Mouse (Mus musculus): Measurements from ENCODE around the gene Ssx9. TPM values are rescaled to one million over a fixed set of nuclear protein-coding genes. Genes with fewer than 3 reads are reported as not detected.
"Not testable (repeated sequence)": the region's sequence is repeated elsewhere in the genome, so short reads cannot be mapped to it uniquely, and the experiment has no call there.

Gene Ssx9
- total RNA-seq (2021) = not detected

DNA sequence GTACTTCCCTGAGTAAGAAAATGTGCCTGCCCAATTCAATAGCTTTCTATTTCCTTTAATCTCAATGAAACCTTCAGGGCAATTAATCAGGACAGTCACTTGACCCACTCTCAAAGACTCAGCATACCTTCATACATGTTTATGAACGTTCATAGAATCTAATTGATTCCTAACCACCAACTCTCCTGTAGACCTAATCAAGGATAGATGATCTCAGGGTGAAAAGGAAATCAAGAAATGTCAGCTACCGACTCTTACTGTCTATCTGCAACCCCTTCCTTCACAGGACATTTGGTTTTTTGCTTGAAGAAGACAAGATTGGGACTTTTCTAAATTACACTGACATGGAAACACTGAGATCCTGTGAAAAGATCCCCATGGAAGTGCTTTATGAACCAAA is at the start of gene Ssx9:
Ssx9 (plus strand) TSS at position 301 of the 400 bp plus-strand sequence.
- DNase-seq (ENCODE audit: low spot score); intact Hi-C loops (cut with DNase I): not testable (repeated sequence)

GRCm38 (mm10) chrX:8732907-8733306 is 15.3 kb upstream of the Ssx9 start:
- intact Hi-C loops (cut with DNase I) = loop anchor here (5.0 kb wide), 1 partner anchor 121 kb away; no protein-coding TSS in a partner anchor
- no peak for DNase-seq (ENCODE audit: low spot score)

DNA sequence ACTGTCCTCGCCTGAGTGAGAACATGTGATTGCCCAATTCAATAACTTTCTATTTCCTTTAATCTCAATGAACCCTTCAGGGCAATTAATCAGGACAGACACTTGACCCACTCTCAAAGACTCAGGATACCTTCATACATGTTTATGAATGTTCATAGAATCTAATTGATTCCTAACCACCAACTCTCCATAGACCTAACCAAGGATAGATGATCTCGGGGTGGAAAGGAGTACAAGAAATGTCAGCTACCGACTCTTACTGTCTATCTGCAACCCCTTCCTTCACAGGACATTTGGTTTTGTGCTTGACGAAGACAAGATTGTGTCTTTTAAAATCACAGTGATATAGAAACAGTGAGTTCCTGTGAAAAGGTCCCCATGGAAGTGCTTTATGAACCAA is 55.2 kb downstream of the Ssx9 start, which contains the start of gene Ssxb5:
Ssxb5 (plus strand) TSS at position 301 of the 400 bp plus-strand sequence.
- intact Hi-C loops (cut with DNase I); DNase-seq (ENCODE audit: low spot score): not testable (repeated sequence)

Other genes starting within 250 kb of the Ssx9 start
- not detected for gene Gm14459, start 223.5 kb upstream of the Ssx9 start, total RNA-seq (2021)
- not detected for gene Ssxb6, start 200.2 kb upstream of the Ssx9 start, total RNA-seq (2021)
- not detected for gene Ssxb3, start 156.6 kb upstream of the Ssx9 start, total RNA-seq (2021)
- gene Ssxb8, start 57.6 kb upstream of the Ssx9 start, total RNA-seq (2021) = not detected
- gene Ssxb5, start 55.3 kb downstream of the Ssx9 start, total RNA-seq (2021) = not detected
- not detected for gene Gm6592, start 95.6 kb downstream of the Ssx9 start, total RNA-seq (2021)
- not detected for gene Gm5751, start 125.8 kb downstream of the Ssx9 start, total RNA-seq (2021)
- gene B630019K06Rik, start 143.9 kb downstream of the Ssx9 start, total RNA-seq (2021) = under 1 TPM; 0.81 to 0.83 TPM
- gene Fthl17b, start 214.5 kb downstream of the Ssx9 start, total RNA-seq (2021) = not detected
- gene Fthl17c, start 228.1 kb downstream of the Ssx9 start, total RNA-seq (2021) = not detected
- gene Fthl17d, start 238.3 kb downstream of the Ssx9 start, total RNA-seq (2021) = not detected

All from heart, postnatal 25 days (tissue).